Mouse (Mus musculus) intestine, embryonic 15.5 days (tissue): ENCODE results near the gene Vmn1r95. TPM values are rescaled to one million over a fixed set of nuclear protein-coding genes. Genes with fewer than 3 reads are reported as not detected.
"Not testable (repeated sequence)": the region's sequence is repeated elsewhere in the genome, so short reads cannot be mapped to it uniquely, and the experiment has no call there.

ENCODE experiments used
- ATAC-seq: fragments of 200-750 bp; cut with Nextera tagmentation; 2 replicates; pipeline ENCODE4 v1.8.0; 2017; ENCODE audit warnings: moderate TSS enrichment, moderate library complexity
- H3K27ac ChIP-seq: fragments of 300-500 bp; sonication (generic); 2 replicates; pipeline ENCODE4 v1.5.1; 2015; ENCODE audit warnings: mild to moderate bottlenecking, inconsistent platforms
- H3K27me3 ChIP-seq: fragments of 300-500 bp; sonication (generic); replicated peaks from 2 replicates; pipeline ENCODE4 v1.6.1; 2015; ENCODE audit warnings: inconsistent platforms
- H3K36me3 ChIP-seq: fragments of 300-500 bp; sonication (generic); 2 replicates; pipeline ENCODE4 v1.6.1; 2015; ENCODE audit warnings: inconsistent platforms
- H3K4me1 ChIP-seq: fragments of 300-500 bp; sonication (generic); replicated peaks from 2 replicates; pipeline ENCODE4 v1.6.1; 2015; ENCODE audit warnings: inconsistent platforms
- H3K4me2 ChIP-seq: fragments of 300-500 bp; sonication (generic); replicated peaks from 2 replicates; pipeline ENCODE4 v1.6.1; 2015; ENCODE audit warnings: mild to moderate bottlenecking, inconsistent platforms
- H3K4me3 ChIP-seq: fragments of 300-500 bp; sonication (generic); replicated peaks from 2 replicates; pipeline ENCODE4 v1.5.1; 2015; ENCODE audit warnings: inconsistent platforms
- H3K9ac ChIP-seq: fragments of 300-500 bp; sonication (generic); 2 replicates; pipeline ENCODE4 v1.6.1; 2015; ENCODE audit warnings: inconsistent platforms
- H3K9me3 ChIP-seq: fragments of 300-500 bp; sonication (generic); 2 replicates; pipeline ENCODE4 v1.6.1; 2016; ENCODE audit warnings: inconsistent platforms
- WGBS: fragments of 180-500 bp; shearing (Covaris S2); methylation state at CpG from one replicate; pipeline ENCODE4 v1.1.7; 2015; 5-methylcytosine and 5-hydroxymethylcytosine counted together
- polyA plus RNA-seq: library from polyadenylated mRNA; unstranded; fragments of >200 nt; fragmentation: Nextera tagmentation; extraction: Ambion mirVana; gene quantifications from 2 replicates; pipeline ENCODE4 v1.2.1, GENCODE M21; 2015

The Vmn1r95 gene
- polyA plus RNA-seq: not detected in 2 replicates

GRCm38 (mm10) chr7:20193410-20193809, at the start of gene Vmn1r95:
Gene Vmn1r95 (plus strand): TSS chr7:20193710.
- not testable (repeated sequence) for H3K9me3 ChIP-seq, H3K27me3 ChIP-seq, H3K9ac ChIP-seq, H3K36me3 ChIP-seq, H3K4me2 ChIP-seq, H3K4me3 ChIP-seq, H3K4me1 ChIP-seq, H3K27ac ChIP-seq, ATAC-seq
- WGBS: no CpG with 5 or more reads among the region's 3 CpGs

- H3K27ac ChIP-seq, H3K27me3 ChIP-seq, ATAC-seq, H3K4me3 ChIP-seq, H3K9ac ChIP-seq, H3K4me2 ChIP-seq, H3K4me1 ChIP-seq, H3K9me3 ChIP-seq, H3K36me3 ChIP-seq: not testable (repeated sequence)
- WGBS: no CpG with 5 or more reads among the region's 3 CpGs
These were observed 25.2 kb upstream of the Vmn1r95 start, which contains the start of gene Vmn1r94 for GRCm38 (mm10) chr7:20168277-20168676. Gene Vmn1r94 (minus strand): TSS chr7:20168377.

GRCm38 (mm10) chr7:20205507-20205906, 12.0 kb downstream of the Vmn1r95 start, which contains the start of gene Gm6164:
Gene Gm6164 (minus strand): TSS chr7:20205607.
- not testable (repeated sequence) for H3K27me3 ChIP-seq, H3K4me1 ChIP-seq, H3K9ac ChIP-seq, ATAC-seq, H3K36me3 ChIP-seq, H3K4me2 ChIP-seq, H3K9me3 ChIP-seq, H3K27ac ChIP-seq, H3K4me3 ChIP-seq
- no CpG with 5 or more reads among the region's 2 CpGs for WGBS

GRCm38 (mm10) chr7:20233728-20234127, 40.2 kb downstream of the Vmn1r95 start, which contains the start of gene Gm4498:
Gene Gm4498 (minus strand): TSS chr7:20233828.
- not testable (repeated sequence) for H3K4me1 ChIP-seq, H3K36me3 ChIP-seq, H3K4me2 ChIP-seq, H3K9me3 ChIP-seq, H3K27me3 ChIP-seq, H3K27ac ChIP-seq, H3K4me3 ChIP-seq, H3K9ac ChIP-seq, ATAC-seq
- WGBS: no CpG with 5 or more reads among the region's 2 CpGs

Other genes with a start within 250 kb of the Vmn1r95 start
- 7.5 and 8.0 TPM in 2 replicates for gene Igsf23, start 243.0 kb upstream of the Vmn1r95 start, polyA plus RNA-seq
- 1.5 and 1.7 TPM in 2 replicates for gene Ceacam20, start 228.3 kb upstream of the Vmn1r95 start, polyA plus RNA-seq
- 0.21 and 0.33 TPM in 2 replicates for gene Nlrp9b, start 202.2 kb upstream of the Vmn1r95 start, polyA plus RNA-seq
- not detected in 2 replicates for gene Vmn1r91, start 94.0 kb upstream of the Vmn1r95 start, polyA plus RNA-seq
- gene Gm16442, start 71.1 kb upstream of the Vmn1r95 start, polyA plus RNA-seq: not detected in 2 replicates
- gene Vmn1r93, start 54.6 kb upstream of the Vmn1r95 start, polyA plus RNA-seq: not detected in 2 replicates
- not detected in 2 replicates for gene Vmn1r94, start 25.3 kb upstream of the Vmn1r95 start, polyA plus RNA-seq
- gene Gm6164, start 11.9 kb downstream of the Vmn1r95 start, polyA plus RNA-seq: not detected in 2 replicates
- gene Gm4498, start 40.1 kb downstream of the Vmn1r95 start, polyA plus RNA-seq: not detected in 2 replicates
- not detected in 2 replicates for gene Gm5890, start 69.1 kb downstream of the Vmn1r95 start, polyA plus RNA-seq
- not detected in 2 replicates for gene Gm4133, start 140.4 kb downstream of the Vmn1r95 start, polyA plus RNA-seq
- not detected in 2 replicates for gene Gm5728, start 181.7 kb downstream of the Vmn1r95 start, polyA plus RNA-seq
- gene Vmn1r100, start 224.2 kb downstream of the Vmn1r95 start, polyA plus RNA-seq: not detected in 2 replicates
- not detected in 2 replicates for gene Vmn1r101, start 248.9 kb downstream of the Vmn1r95 start, polyA plus RNA-seq